Mouse (Mus musculus) midbrain, embryonic 12.5 days (tissue): ENCODE data around the gene Car6. TPM values are rescaled to one million over a fixed set of nuclear protein-coding genes. Genes with fewer than 3 reads are reported as not detected.

ENCODE experiments used
- ATAC-seq: fragments of 200-750 bp; cut with Nextera tagmentation; 2 replicates; pipeline ENCODE4 v1.8.0; 2017; ENCODE audit warnings: low read depth, moderate TSS enrichment, moderate library complexity; ENCODE audit not compliant: low FRiP score
- H3K27ac ChIP-seq: fragments of 300-500 bp; sonication (generic); replicated peaks from 2 replicates; pipeline ENCODE4 v1.5.1; 2016; ENCODE audit warnings: mild to moderate bottlenecking
- H3K27me3 ChIP-seq: fragments of 300-500 bp; sonication (generic); 2 replicates; pipeline ENCODE4 v1.6.1; 2016; ENCODE audit warnings: mild to moderate bottlenecking
- H3K36me3 ChIP-seq: fragments of 300-500 bp; sonication (generic); 2 replicates; pipeline ENCODE4 v1.6.1; 2016
- H3K4me1 ChIP-seq: fragments of 300-500 bp; sonication (generic); 2 replicates; pipeline ENCODE4 v1.6.1; 2016
- H3K4me2 ChIP-seq: fragments of 300-500 bp; sonication (generic); replicated peaks from 2 replicates; pipeline ENCODE4 v1.6.1; 2016; ENCODE audit warnings: mild to moderate bottlenecking, moderate library complexity
- H3K4me3 ChIP-seq: fragments of 300-500 bp; sonication (generic); 2 replicates; pipeline ENCODE4 v1.5.1; 2016; ENCODE audit warnings: mild to moderate bottlenecking
- H3K9ac ChIP-seq: fragments of 300-500 bp; sonication (generic); replicated peaks from 2 replicates; pipeline ENCODE4 v1.6.1; 2016; ENCODE audit warnings: mild to moderate bottlenecking, moderate library complexity
- H3K9me3 ChIP-seq: fragments of 300-500 bp; sonication (generic); 2 replicates; pipeline ENCODE4 v1.6.1; 2016; ENCODE audit warnings: mild to moderate bottlenecking
- WGBS: fragments of 180-500 bp; shearing (Covaris S2); methylation state at CpG from one replicate; pipeline ENCODE4 v1.1.7; 2016; 5-methylcytosine and 5-hydroxymethylcytosine counted together
- polyA plus RNA-seq: library from polyadenylated mRNA; unstranded; fragments of >200 nt; fragmentation: Nextera tagmentation; extraction: Ambion mirVana; gene quantifications from 2 replicates; pipeline ENCODE4 v1.2.1, GENCODE M21; 2016

Car6 gene
- polyA plus RNA-seq, 1 experiment from 2014 or later = not detected

DNA sequence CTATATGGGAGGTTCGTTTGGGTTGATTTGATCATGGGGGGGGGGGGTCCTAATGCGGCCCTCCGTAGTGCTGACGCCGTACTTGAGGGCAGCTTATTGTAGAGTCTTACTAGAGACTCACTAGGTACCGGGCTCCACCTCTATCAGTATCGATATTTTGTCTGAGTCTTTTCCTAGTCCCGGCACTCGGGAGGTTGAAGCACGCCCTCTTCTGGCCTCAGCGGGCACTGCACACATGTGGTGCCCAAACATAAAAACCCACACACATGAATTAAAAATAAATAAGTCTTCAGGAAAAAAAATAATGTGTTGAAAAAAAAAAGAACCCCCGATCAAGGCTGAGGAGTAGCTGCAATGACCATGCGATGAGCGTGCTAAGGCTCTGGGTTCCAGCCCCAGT lies 27.1 kb downstream of the Car6 start:
- H3K27ac ChIP-seq = no peak overlapping the region
- no peaks in the 10 kb centered on the region for H3K4me1 ChIP-seq
- ATAC-seq = no peak
- 91% methylated on average over 14 of the region's 14 CpGs for WGBS
- no peak overlapping the region for H3K4me2 ChIP-seq
- H3K4me3 ChIP-seq = no peak overlapping the region
- H3K9ac ChIP-seq = no peak overlapping the region
- no peaks in the 10 kb centered on the region for H3K9me3 ChIP-seq
- no peaks in the 10 kb centered on the region for H3K36me3 ChIP-seq
- no peaks in the 10 kb centered on the region for H3K27me3 ChIP-seq

DNA sequence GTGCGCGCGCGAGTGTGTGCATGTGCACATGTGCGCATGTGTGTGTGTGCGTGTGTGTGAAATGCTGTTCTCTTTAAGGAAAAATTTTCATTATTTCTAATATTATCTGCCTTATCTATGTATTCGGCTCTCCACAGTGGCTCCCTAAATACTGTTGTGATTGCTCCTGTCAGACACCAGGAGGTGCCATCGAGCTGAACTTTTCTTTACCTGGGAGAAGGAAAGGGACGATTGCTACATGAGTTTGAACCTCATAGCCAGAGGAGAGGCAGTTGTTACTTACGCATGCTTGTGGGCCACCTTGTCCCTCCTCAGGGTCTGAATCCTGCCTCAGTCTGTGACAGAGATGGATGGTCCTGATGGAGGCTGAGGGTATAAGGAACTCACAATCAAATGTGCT lies 27.9 kb downstream of the Car6 start:
- no peaks in the 10 kb centered on the region for H3K27me3 ChIP-seq
- 64% methylated on average over 10 of the region's 10 CpGs for WGBS
- no peaks in the 10 kb centered on the region for H3K36me3 ChIP-seq
- no peak overlapping the region for H3K9ac ChIP-seq
- H3K4me2 ChIP-seq = no peak overlapping the region
- no peak overlapping the region for H3K27ac ChIP-seq
- no peaks in the 10 kb centered on the region for H3K9me3 ChIP-seq
- no peaks in the 10 kb centered on the region for H3K4me1 ChIP-seq
- no peak overlapping the region for H3K4me3 ChIP-seq
- no peak for ATAC-seq

DNA sequence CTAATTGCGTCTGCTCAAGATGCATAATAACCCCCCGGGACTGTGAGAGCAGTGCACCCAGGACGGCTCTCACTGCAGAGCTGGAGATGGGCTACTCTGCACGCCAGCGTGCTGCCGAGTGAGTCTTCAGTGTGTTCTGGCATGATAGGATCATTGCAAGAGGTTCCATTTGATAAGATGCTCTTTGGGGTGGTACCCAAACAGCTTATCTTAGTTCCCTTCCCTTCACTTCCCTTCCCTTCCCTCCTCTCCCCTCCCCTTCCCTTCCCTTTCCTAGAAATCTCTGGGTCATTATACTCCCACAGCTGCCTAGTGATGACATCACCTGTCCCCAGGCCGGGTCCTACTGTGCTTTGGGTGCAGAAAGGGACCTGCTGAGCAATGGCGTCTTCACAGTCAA lies 29.0 kb downstream of the Car6 start:
- no peak overlapping the region for H3K27ac ChIP-seq
- H3K4me2 ChIP-seq = no peak overlapping the region
- no peak overlapping the region for H3K9ac ChIP-seq
- no peaks in the 10 kb centered on the region for H3K36me3 ChIP-seq
- 79% methylated on average over 8 of the region's 8 CpGs for WGBS
- no peaks in the 10 kb centered on the region for H3K27me3 ChIP-seq
- H3K4me1 ChIP-seq = no peaks in the 10 kb centered on the region
- ATAC-seq = no peak
- no peaks in the 10 kb centered on the region for H3K9me3 ChIP-seq
- H3K4me3 ChIP-seq = no peak overlapping the region

DNA sequence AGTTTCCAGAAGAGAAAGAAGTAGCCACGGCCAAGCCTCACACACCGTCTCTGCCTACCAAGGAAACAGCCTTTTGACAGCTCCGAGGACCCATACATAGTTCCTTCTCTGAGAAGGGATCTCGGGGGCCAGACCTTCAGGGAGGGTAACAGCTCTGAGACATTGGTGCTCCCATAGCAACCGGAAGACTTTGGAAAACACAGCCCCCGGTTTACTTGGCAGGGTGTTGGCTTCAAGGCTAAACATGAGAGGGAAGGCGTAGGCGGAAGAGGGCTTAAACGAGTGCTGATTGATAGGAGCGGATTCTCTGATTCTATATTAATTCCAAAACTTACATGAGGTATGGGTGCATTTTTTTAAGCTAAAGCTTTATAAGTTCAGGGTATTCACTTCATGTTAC lies 32.7 kb downstream of the Car6 start:
- H3K36me3 ChIP-seq = no peaks in the 10 kb centered on the region
- no peak overlapping the region for H3K9ac ChIP-seq
- ATAC-seq = no peak
- H3K27me3 ChIP-seq = no peaks in the 10 kb centered on the region
- no peaks in the 10 kb centered on the region for H3K4me1 ChIP-seq
- H3K9me3 ChIP-seq = no peaks in the 10 kb centered on the region
- 78% methylated on average over 10 of the region's 10 CpGs for WGBS
- no peak overlapping the region for H3K4me2 ChIP-seq
- no peak overlapping the region for H3K4me3 ChIP-seq
- H3K27ac ChIP-seq = no peak overlapping the region

DNA sequence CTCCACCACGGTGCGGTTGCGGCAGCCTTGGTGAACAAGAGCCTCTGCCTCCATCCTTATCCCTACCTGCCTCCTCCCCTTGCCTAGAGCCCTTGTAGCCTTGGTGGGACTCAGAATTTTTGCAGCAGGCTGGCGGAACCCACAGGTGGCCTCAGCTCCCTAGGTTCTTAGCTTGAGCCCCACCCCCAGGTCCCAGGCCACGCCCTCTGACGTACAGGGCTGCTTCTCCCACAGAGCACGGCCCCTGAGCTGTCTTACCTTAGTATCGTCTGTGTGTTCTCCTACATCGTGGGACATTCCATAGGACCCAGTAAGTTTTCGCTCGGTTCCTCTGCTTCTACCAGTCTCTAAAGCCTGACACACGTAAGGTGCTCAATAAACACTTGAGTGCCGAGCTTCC lies 36.3 kb downstream of the Car6 start:
- Histone ChIP-seq H3K27me3 (no peaks in the 10 kb centered on the region), H3K4me3 (no peak overlapping the region), H3K27ac (no peak overlapping the region), H3K4me2 (no peak overlapping the region), H3K36me3 (no peaks in the 10 kb centered on the region), H3K4me1 (no peaks in the 10 kb centered on the region), H3K9me3 (no peaks in the 10 kb centered on the region), H3K9ac (no peak overlapping the region)
- WGBS = 33% methylated on average over 13 of the region's 13 CpGs
- ATAC-seq = no peak

DNA sequence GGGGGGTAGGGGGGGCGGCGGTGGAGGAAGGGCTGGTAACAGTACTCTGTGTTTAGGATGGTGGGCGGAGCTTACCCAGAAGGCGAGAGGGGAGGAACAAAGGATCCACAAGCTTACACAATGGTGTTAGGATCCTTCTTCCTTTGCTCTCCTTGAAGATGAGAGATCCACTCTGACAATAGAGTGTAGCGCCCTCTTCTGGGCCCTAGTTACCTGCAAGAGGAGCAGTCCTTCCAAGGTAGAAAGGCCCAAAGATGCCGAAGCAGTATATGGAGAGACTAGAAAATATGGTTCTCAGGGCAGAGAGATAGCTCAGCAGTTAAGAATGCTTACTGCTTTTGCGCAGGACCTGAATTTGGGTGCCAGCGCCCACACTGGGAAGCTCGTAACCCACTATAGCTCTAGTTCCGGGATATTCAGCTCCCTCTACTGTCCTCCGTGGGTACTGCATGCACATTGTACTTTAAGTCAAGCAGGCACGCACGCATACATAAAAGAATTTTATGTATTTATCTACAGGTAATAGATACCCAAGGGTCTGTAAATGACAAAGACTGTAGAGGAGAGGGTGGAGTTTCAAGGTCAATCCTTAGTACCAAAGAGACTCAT lies 38.5 kb downstream of the Car6 start:
- no peak overlapping the region for H3K4me3 ChIP-seq
- 75% methylated on average over 13 of the region's 13 CpGs for WGBS
- no peaks in the 10 kb centered on the region for H3K4me1 ChIP-seq
- no peaks in the 10 kb centered on the region for H3K36me3 ChIP-seq
- no peak overlapping the region for H3K4me2 ChIP-seq
- H3K27me3 ChIP-seq = 0 out of 2 replicates have a peak, but pooled peaks cover 3% of the 10 kb centered on the region
- ATAC-seq = no peak
- no peak overlapping the region for H3K27ac ChIP-seq
- no peaks in the 10 kb centered on the region for H3K9me3 ChIP-seq
- no peak overlapping the region for H3K9ac ChIP-seq

DNA sequence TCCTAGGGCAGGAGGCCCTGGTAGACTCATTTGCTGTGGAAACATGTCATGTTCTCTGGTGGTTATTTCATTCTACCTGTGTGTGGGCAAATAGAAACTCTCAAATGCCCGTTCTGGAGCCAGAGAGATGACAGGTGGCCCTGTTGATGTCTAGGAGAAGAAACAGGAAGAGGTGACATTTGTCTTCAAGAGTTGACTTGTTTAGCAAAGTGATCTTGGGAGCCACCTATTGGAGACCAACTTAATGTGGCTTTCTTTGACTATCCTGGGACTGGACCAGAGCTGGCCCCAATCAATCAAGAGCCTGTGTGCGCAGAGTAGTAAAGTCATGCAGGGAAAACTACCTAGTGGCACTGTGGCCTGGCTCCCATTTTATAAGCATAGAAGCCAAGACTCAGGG lies 41.7 kb downstream of the Car6 start:
- H3K9ac ChIP-seq = no peak overlapping the region
- no peaks in the 10 kb centered on the region for H3K9me3 ChIP-seq
- H3K4me2 ChIP-seq = no peak overlapping the region
- 87% methylated on average over 2 of the region's 2 CpGs for WGBS
- ATAC-seq = no peak
- peaks cover 3% of the 10 kb centered on the region; the same call in 1 of the 2 replicates for H3K27me3 ChIP-seq
- H3K4me3 ChIP-seq = no peak overlapping the region
- no peaks in the 10 kb centered on the region for H3K4me1 ChIP-seq
- H3K36me3 ChIP-seq = no peaks in the 10 kb centered on the region
- no peak overlapping the region for H3K27ac ChIP-seq

DNA sequence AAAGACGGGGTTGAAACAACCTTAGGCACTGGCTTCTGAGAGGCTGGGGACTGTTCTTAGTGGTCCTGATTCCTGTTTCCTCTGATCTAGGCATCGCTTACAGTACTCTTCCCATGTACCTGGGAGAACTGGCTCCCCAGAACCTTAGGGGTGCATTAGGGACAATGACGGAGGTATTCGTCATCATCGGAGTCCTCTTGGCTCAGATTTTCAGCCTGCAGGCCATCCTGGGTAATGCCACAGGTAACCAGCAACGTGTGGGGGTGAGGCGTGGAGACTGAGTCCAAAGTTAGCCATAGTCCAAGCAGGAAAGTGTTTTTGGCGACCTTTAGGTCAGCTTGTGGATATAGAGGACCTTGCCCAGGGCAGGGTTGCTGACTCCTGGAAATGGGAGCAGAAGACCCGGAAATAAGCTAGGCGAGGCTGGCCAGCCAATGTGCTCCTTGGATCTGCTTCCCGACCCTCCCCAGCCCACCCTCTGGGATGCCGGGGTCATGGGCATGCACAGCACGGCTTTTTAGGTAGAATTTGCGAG lies 43.7 kb downstream of the Car6 start:
- Histone ChIP-seq H3K9ac (no peak overlapping the region), H3K4me3 (no peak overlapping the region), H3K27me3 (peaks cover 3% of the 10 kb centered on the region; the same call in 1 of the 2 replicates), H3K27ac (no peak overlapping the region), H3K9me3 (no peaks in the 10 kb centered on the region), H3K4me2 (no peak overlapping the region), H3K36me3 (no peaks in the 10 kb centered on the region), H3K4me1 (no peaks in the 10 kb centered on the region)
- ATAC-seq = no peak
- WGBS = 76% methylated on average over 14 of the region's 14 CpGs

DNA sequence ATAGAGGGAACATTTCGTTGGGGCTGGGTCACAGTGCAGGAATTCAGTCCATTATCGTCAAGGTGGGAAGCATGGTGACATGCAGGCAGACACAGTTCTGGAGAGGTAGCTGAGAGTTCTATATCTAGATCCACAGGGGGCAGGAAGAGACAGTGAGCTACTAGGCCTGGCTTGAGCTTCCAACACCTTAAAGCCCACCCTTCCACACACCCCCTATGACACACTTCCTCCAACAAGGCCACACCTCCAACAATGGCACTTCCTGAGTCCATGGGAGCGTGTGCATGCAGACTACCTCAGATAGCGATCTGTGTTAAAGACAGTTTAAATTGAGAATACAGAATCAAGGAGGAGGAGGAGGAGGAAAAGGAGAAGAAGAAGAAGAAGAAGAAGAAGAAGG lies 45.4 kb downstream of the Car6 start:
- Histone ChIP-seq H3K4me3 (no peak overlapping the region), H3K27me3 (peaks cover 3% of the 10 kb centered on the region; the same call in 1 of the 2 replicates), H3K36me3 (no peaks in the 10 kb centered on the region), H3K9me3 (peaks cover 5% of the 10 kb centered on the region; the same call in 1 of the 2 replicates), H3K4me2 (no peak overlapping the region), H3K4me1 (no peaks in the 10 kb centered on the region), H3K27ac (no peak overlapping the region), H3K9ac (no peak overlapping the region)
- 85% methylated on average over 4 of the region's 4 CpGs for WGBS
- ATAC-seq = no peak

DNA sequence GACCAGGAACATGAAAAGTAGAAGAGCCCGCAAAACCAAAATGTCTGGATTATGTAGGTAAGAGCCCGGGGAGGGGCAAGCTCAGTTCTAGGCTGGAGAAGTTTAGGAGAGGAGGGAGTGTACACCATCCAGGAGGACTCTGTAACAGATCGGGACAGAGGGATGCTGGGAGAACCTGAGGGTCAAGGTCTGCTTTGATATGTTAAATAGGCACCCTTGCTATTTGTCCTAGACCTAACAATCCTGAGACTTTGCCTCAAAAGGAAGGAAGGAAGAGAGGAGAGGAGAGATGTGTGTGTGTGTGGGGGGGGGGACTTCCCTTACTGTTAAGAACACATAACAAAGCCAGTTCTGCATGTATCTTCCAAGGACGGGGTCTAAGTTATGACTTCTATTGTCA lies 45.8 kb downstream of the Car6 start:
- H3K4me1 ChIP-seq = no peaks in the 10 kb centered on the region
- 86% methylated on average over 4 of the region's 4 CpGs for WGBS
- no peaks in the 10 kb centered on the region for H3K36me3 ChIP-seq
- no peak overlapping the region for H3K9ac ChIP-seq
- H3K27me3 ChIP-seq = peaks cover 3% of the 10 kb centered on the region; the same call in 1 of the 2 replicates
- no peak overlapping the region for H3K4me2 ChIP-seq
- peaks cover 5% of the 10 kb centered on the region; the same call in 1 of the 2 replicates for H3K9me3 ChIP-seq
- no peak for ATAC-seq
- no peak overlapping the region for H3K27ac ChIP-seq
- H3K4me3 ChIP-seq = no peak overlapping the region

DNA sequence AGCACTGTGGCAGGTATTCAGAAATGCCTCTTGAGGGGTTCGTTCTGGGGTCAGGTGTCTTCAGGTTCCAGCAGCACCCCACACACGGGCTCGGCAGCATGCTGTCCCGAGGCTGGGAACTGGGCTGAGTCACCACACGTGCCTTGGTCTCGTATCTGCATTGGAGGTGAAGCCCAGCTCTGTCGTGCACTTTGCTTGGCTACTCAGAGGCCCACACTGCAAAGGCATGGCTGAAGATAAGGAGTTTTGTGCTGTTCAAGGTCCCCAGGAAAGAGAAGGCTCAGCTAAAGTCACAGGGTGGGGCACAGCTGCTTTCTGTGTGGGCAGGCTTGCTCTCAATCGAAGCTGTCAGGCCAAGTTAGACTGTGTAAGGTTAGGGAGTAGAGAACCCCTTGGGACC lies 48.6 kb downstream of the Car6 start:
- Histone ChIP-seq H3K27ac (no peak overlapping the region), H3K4me1 (no peaks in the 10 kb centered on the region), H3K9me3 (peaks cover 12% of the 10 kb centered on the region; the same call in 1 of the 2 replicates), H3K9ac (no peak overlapping the region), H3K27me3 (no peaks in the 10 kb centered on the region; the same call in 1 of the 2 replicates), H3K4me2 (no peak overlapping the region), H3K36me3 (no peaks in the 10 kb centered on the region), H3K4me3 (no peak overlapping the region)
- WGBS = 85% methylated on average over 8 of the region's 8 CpGs
- no peak for ATAC-seq

DNA sequence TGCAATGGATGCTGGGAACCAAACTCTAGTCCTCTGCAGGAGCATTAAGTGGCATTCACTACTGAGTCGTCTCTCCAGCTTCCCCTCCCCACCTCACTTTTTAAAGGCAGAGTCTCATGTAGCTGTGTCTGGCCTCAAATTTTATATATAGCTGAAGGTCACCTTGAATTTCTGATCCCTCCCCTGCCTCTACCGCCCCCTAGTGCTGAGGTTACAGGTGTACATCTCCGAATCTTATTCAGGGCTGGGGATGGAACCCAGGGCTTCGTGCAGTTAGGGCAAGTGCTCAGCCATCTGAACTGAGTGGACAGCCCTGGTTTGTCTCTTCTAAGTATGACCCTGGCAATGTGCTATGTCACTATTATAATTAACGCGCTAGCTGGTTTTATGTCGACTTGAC lies 50.1 kb downstream of the Car6 start:
- Histone ChIP-seq H3K9me3 (peaks cover 13% of the 10 kb centered on the region; the same call in 1 of the 2 replicates), H3K4me1 (no peaks in the 10 kb centered on the region), H3K9ac (no peak overlapping the region), H3K4me3 (no peak overlapping the region), H3K4me2 (no peak overlapping the region), H3K27me3 (no peaks in the 10 kb centered on the region; the same call in 1 of the 2 replicates), H3K36me3 (no peaks in the 10 kb centered on the region), H3K27ac (no peak overlapping the region)
- WGBS = 80% methylated on average over 7 of the region's 7 CpGs
- ATAC-seq = no peak

DNA sequence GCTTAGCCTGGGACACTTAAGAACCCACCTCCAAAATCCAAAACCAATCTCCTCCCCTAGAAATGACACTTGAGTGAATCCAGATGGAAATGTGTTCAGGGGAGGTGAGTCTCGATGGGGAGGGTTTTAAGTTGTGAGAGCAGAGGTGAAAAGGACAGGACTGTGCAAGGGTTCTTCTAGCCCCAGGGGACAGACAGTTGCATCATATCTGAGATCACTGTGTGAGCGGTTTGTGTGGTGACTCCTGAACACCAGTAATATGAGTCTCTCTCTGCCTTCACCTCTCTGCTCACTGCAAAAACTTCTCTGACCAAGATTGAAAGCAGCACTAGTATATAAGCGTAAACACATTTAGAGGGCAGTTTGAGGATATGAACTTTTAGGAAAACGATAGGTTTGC lies 54.8 kb downstream of the Car6 start:
- ATAC-seq = no peak
- Histone ChIP-seq H3K4me1 (no peaks in the 10 kb centered on the region), H3K9ac (no peak overlapping the region), H3K27me3 (no peaks in the 10 kb centered on the region), H3K27ac (no peak overlapping the region), H3K4me3 (no peak overlapping the region), H3K9me3 (peaks cover 15% of the 10 kb centered on the region; the same call in 1 of the 2 replicates), H3K36me3 (no peaks in the 10 kb centered on the region), H3K4me2 (no peak overlapping the region)
- WGBS = 85% methylated on average over 4 of the region's 4 CpGs
